Mouse (Mus musculus) ES-E14 (cell line): ENCODE measurements around the gene Ppp4r2.

Source experiments
- CHD2 ChIP-seq: IDR thresholded peaks from 2 replicates; pipeline ENCODE4 v1.6.1; 2014; ENCODE audit warnings: mild to moderate bottlenecking, low read depth, low read length, inconsistent platforms
- HCFC1 ChIP-seq: IDR thresholded peaks from 2 replicates; pipeline ENCODE4 v1.6.1; 2012; ENCODE audit warnings: low read length, inconsistent platforms, borderline replicate concordance; ENCODE audit not compliant: insufficient read depth
- MAFK ChIP-seq: IDR thresholded peaks from 2 replicates; pipeline ENCODE4 v1.6.1; 2014; ENCODE audit warnings: mild to moderate bottlenecking, low read depth, low read length, inconsistent platforms; ENCODE audit not compliant: insufficient read depth
- ZC3H11A ChIP-seq: IDR thresholded peaks from 2 replicates; pipeline ENCODE4 v1.6.1; 2012; ENCODE audit warnings: low read depth, mild to moderate bottlenecking, inconsistent platforms, low read length, borderline replicate concordance
- ZNF384 ChIP-seq: IDR thresholded peaks from 2 replicates; pipeline ENCODE4 v1.6.1; 2012; ENCODE audit warnings: low read depth, low read length, inconsistent platforms

- TF ChIP-seq ZC3H11A: no peak
- no peak for TF ChIP-seq MAFK
- TF ChIP-seq ZNF384: no peak
- TF ChIP-seq HCFC1: no peak
- no peak for TF ChIP-seq CHD2
Observed at GRCm38 (mm10) chr6:100889340-100889739, 55.9 kb downstream of the Ppp4r2 start.
